In genomic region chr9:24780391-24780928, GRCm38 (mm10) we compare ENCODE assay signal across 8 mouse cellular contexts. TPM values are rescaled to one million over a fixed set of nuclear protein-coding genes. Genes with fewer than 3 reads are reported as not detected.
DNase-seq lines count a peak whose midpoint lies in the region; ATAC-seq lines count a peak whose summit lies in the region.

No protein-coding gene starts in this region.

- H3K27me3 ChIP-seq in embryonic facial prominence, embryonic 13.5 days: peaks cover 74% of the 10 kb centered on the region
- peaks cover 49% of the 10 kb centered on the region for H3K27me3 ChIP-seq in hindbrain, embryonic 16.5 days (replicated peaks; ENCODE audit: control insufficient read depth, insufficient read depth, low read length)
- peaks cover 68% of the 10 kb centered on the region for H3K27me3 ChIP-seq in midbrain, embryonic 14.5 days (ENCODE audit: control insufficient read depth, insufficient read depth, low read length)

- H3K4me2 ChIP-seq in embryonic facial prominence, embryonic 13.5 days: peak overlapping the region; percentile 64
- H3K4me2 ChIP-seq in hindbrain, embryonic 16.5 days (ENCODE audit: low read length): peak overlapping the region; percentile 60
- H3K4me2 ChIP-seq in midbrain, embryonic 14.5 days (ENCODE audit: low read length): peak overlapping the region; percentile 59

- H3K9me3 ChIP-seq in embryonic facial prominence, embryonic 13.5 days: no peaks in the 10 kb centered on the region
- H3K9me3 ChIP-seq in hindbrain, embryonic 16.5 days (ENCODE audit: control insufficient read depth, low read length): no peaks in the 10 kb centered on the region
- H3K9me3 ChIP-seq in midbrain, embryonic 14.5 days (ENCODE audit: control insufficient read depth, low read length): no peaks in the 10 kb centered on the region

- 2% methylated on average over 18 of the region's 22 CpGs for WGBS in embryonic facial prominence, embryonic 13.5 days
- WGBS in hindbrain, embryonic 16.5 days: 2% methylated on average over 15 of the region's 22 CpGs
- WGBS in midbrain, embryonic 14.5 days: 2% methylated on average over 20 of the region's 22 CpGs

- H3K9ac ChIP-seq in embryonic facial prominence, embryonic 13.5 days: no peak overlapping the region
- H3K9ac ChIP-seq in hindbrain, embryonic 16.5 days (ENCODE audit: low read depth, low read length): no peak overlapping the region
- no peak overlapping the region; the same call in 1 of the 2 replicates for H3K9ac ChIP-seq in midbrain, embryonic 14.5 days (replicated peaks; ENCODE audit: low read length)

- peak overlapping the region; percentile 40 for H3K4me3 ChIP-seq in embryonic facial prominence, embryonic 13.5 days
- peak overlapping the region; percentile 35 for H3K4me3 ChIP-seq in hindbrain, embryonic 16.5 days (ENCODE audit: low read length)
- H3K4me3 ChIP-seq in midbrain, embryonic 14.5 days (replicated peaks; ENCODE audit: low read depth, low read length): peak overlapping the region; percentile 33

- peaks cover 17% of the 10 kb centered on the region for H3K4me1 ChIP-seq in embryonic facial prominence, embryonic 13.5 days
- H3K4me1 ChIP-seq in hindbrain, embryonic 16.5 days (ENCODE audit: control insufficient read depth, insufficient read depth, low read depth, low read length): peaks cover 6% of the 10 kb centered on the region
- H3K4me1 ChIP-seq in midbrain, embryonic 14.5 days (ENCODE audit: control insufficient read depth, insufficient read depth, low read length): peaks cover 5% of the 10 kb centered on the region

- no peak overlapping the region for H3K27ac ChIP-seq in embryonic facial prominence, embryonic 13.5 days
- H3K27ac ChIP-seq in hindbrain, embryonic 16.5 days (ENCODE audit: low read depth, low read length): no peak overlapping the region
- no peak overlapping the region for H3K27ac ChIP-seq in midbrain, embryonic 14.5 days (replicated peaks; ENCODE audit: low read depth, low read length)

- H3K36me3 ChIP-seq in embryonic facial prominence, embryonic 13.5 days: no peaks in the 10 kb centered on the region
- H3K36me3 ChIP-seq in hindbrain, embryonic 16.5 days (ENCODE audit: control insufficient read depth, insufficient read depth, low read length): no peaks in the 10 kb centered on the region
- no peaks in the 10 kb centered on the region for H3K36me3 ChIP-seq in midbrain, embryonic 14.5 days (ENCODE audit: control insufficient read depth, insufficient read depth, low read length)

- no peak for ATAC-seq in embryonic facial prominence, embryonic 13.5 days (ENCODE audit: insufficient number of reproducible peaks, insufficient read depth, low FRiP score, low TSS enrichment, low read depth)
- peak; percentile 40 for ATAC-seq in hindbrain, embryonic 16.5 days
- ATAC-seq in midbrain, embryonic 14.5 days (ENCODE audit: low FRiP score, low TSS enrichment): peak; percentile 25; the same call in 1 of the 2 replicates

- intact Hi-C loops in heart, postnatal 36 days (cut with DNase I): loop anchor here (5.0 kb wide), 1 partner anchor 107 kb away; no protein-coding TSS in a partner anchor

- DNase-seq in heart, adult 11 months: peak; percentile 91
- no peak for DNase-seq in heart, postnatal 36 days
- peak; percentile 42 for DNase-seq in midbrain, embryonic 14.5 days
- no peak for DNase-seq in left cerebral cortex, adult 9 months (ENCODE audit: low spot score in 2 of 2)
- DNase-seq in gastrocnemius, adult 18-20 months (ENCODE audit: low spot score): no peak
- no peak for DNase-seq in cerebellum, adult 9-11 months

RNA-seq across cellular contexts. Expression of gene Tbx20, which starts 6.4 kb away (rescaled TPM):
- 10 to 100 TPM; 69.2 to 97.3 TPM for total RNA-seq in heart, postnatal 36 days (2021)
- 0.10 and 0.56 TPM in 2 replicates for polyA plus RNA-seq in embryonic facial prominence, embryonic 13.5 days (2015; fragmentation: Nextera tagmentation; extraction: Ambion mirVana)
- 0.78 and 1.2 TPM in 2 replicates for polyA plus RNA-seq in hindbrain, embryonic 16.5 days (2015; fragmentation: Nextera tagmentation; extraction: Ambion mirVana)
- 0.05 TPM in 1 of 2 replicates, not detected in the other for polyA plus RNA-seq in midbrain, embryonic 14.5 days (2014; fragmentation: Nextera tagmentation; extraction: Ambion mirVana)
- total RNA-seq in gastrocnemius, adult 18-20 months (2021): not detected

Comparison
In these comparisons a context has a peak if more than half of its experiments do, and no peak if none do; other contexts are left out.
1. DNase-seq: peak in heart, adult 11 months (single experiment) and midbrain, embryonic 14.5 days (single experiment); none in heart, postnatal 36 days (0 of 2), left cerebral cortex, adult 9 months (0 of 2), gastrocnemius, adult 18-20 months (single experiment) and cerebellum, adult 9-11 months (single experiment).
2. Peak in every context shown above with its lines, with median percentiles within 50 percentile points of each other: H3K4me2 ChIP-seq and H3K4me3 ChIP-seq.